Mouse (Mus musculus) forebrain, embryonic 13.5 days (tissue): ENCODE data around the gene Cdk19. TPM values are rescaled to one million over a fixed set of nuclear protein-coding genes. Genes with fewer than 3 reads are reported as not detected.
"Not testable (repeated sequence)": the region's sequence is repeated elsewhere in the genome, so short reads cannot be mapped to it uniquely, and the experiment has no call there.

Source experiments
- ATAC-seq: fragments of 200-750 bp; cut with Nextera tagmentation; 2 replicates; pipeline ENCODE4 v1.8.0; 2017
- H3K27ac ChIP-seq: fragments of 300-500 bp; sonication (generic); 2 replicates; pipeline ENCODE4 v1.5.1; 2015; ENCODE audit warnings: inconsistent platforms, mild to moderate bottlenecking, moderate library complexity
- H3K27me3 ChIP-seq: fragments of 300-500 bp; sonication (generic); 2 replicates; pipeline ENCODE4 v1.6.1; 2015; ENCODE audit warnings: mild to moderate bottlenecking, inconsistent platforms
- H3K36me3 ChIP-seq: fragments of 300-500 bp; sonication (generic); 2 replicates; pipeline ENCODE4 v1.6.1; 2015; ENCODE audit warnings: mild to moderate bottlenecking, inconsistent platforms; ENCODE audit not compliant: poor library complexity, severe bottlenecking
- H3K4me1 ChIP-seq: fragments of 300-500 bp; sonication (generic); 2 replicates; pipeline ENCODE4 v1.6.1; 2015; ENCODE audit warnings: inconsistent platforms
- H3K4me2 ChIP-seq: fragments of 300-500 bp; sonication (generic); 2 replicates; pipeline ENCODE4 v1.6.1; 2015; ENCODE audit warnings: inconsistent platforms, mild to moderate bottlenecking, moderate library complexity
- H3K4me3 ChIP-seq: fragments of 300-500 bp; sonication (generic); 2 replicates; pipeline ENCODE4 v1.5.1; 2015; ENCODE audit warnings: mild to moderate bottlenecking, inconsistent platforms
- H3K9ac ChIP-seq: fragments of 300-500 bp; sonication (generic); 2 replicates; pipeline ENCODE4 v1.6.1; 2015; ENCODE audit warnings: mild to moderate bottlenecking, inconsistent platforms
- H3K9me3 ChIP-seq: fragments of 300-500 bp; sonication (generic); replicated peaks from 2 replicates; pipeline ENCODE4 v1.6.1; 2016; ENCODE audit warnings: inconsistent platforms
- WGBS: fragments of 180-500 bp; shearing (Covaris S2); methylation state at CpG from one replicate; pipeline ENCODE4 v1.1.7; 2015; 5-methylcytosine and 5-hydroxymethylcytosine counted together
- polyA plus RNA-seq: library from polyadenylated mRNA; unstranded; fragments of >200 nt; fragmentation: Nextera tagmentation; extraction: Ambion mirVana; gene quantifications from 2 replicates; pipeline ENCODE4 v1.2.1, GENCODE M21; 2015

Cdk19 gene
- polyA plus RNA-seq, 1 experiment from 2014 or later = 11.2 TPM

- Histone ChIP-seq H3K36me3 (no peaks in the 10 kb centered on the region), H3K4me1 (peaks cover 21% of the 10 kb centered on the region), H3K4me2 (no peak overlapping the region), H3K9ac (no peak overlapping the region), H3K27me3 (no peaks in the 10 kb centered on the region), H3K4me3 (no peak overlapping the region), H3K9me3 (no peaks in the 10 kb centered on the region), H3K27ac (no peak overlapping the region)
- 79% methylated on average over 7 of the region's 7 CpGs for WGBS
- no peak for ATAC-seq
Measured at GRCm38 (mm10) chr10:40416944-40417343, 77.6 kb downstream of the Cdk19 start.

- Histone ChIP-seq H3K9me3 (no peaks in the 10 kb centered on the region), H3K4me1 (peaks cover 21% of the 10 kb centered on the region), H3K9ac (no peak overlapping the region), H3K4me3 (no peak overlapping the region), H3K36me3 (no peaks in the 10 kb centered on the region), H3K27ac (no peak overlapping the region), H3K4me2 (no peak overlapping the region), H3K27me3 (no peaks in the 10 kb centered on the region)
- 86% methylated on average over 4 of the region's 4 CpGs for WGBS
- ATAC-seq = no peak
Measured at GRCm38 (mm10) chr10:40419841-40420240, 80.5 kb downstream of the Cdk19 start.

DNA sequence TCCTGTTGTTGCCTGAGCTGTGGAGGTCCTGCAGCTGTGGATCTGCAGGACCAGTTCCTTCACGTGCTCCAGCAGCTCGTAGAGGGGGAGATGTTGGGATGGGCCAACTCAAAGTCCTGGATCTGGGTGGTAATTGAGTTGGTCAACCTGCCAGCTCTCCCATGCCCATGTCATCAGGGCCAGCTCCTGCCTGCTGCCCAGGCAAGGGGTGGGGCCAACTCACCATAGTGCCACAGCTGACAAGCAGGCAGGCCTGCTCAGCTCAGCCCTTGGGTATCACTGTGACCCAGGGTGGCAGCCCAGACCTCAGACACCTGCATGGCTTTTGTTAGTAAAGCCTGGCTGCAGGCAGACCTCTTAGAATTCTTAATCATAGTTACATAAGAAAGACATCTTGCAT lies 81.3 kb downstream of the Cdk19 start:
- Histone ChIP-seq H3K4me1 (peaks cover 29% of the 10 kb centered on the region), H3K9ac (no peak overlapping the region), H3K4me3 (no peak overlapping the region), H3K27me3 (no peaks in the 10 kb centered on the region), H3K4me2 (no peak overlapping the region), H3K36me3 (no peaks in the 10 kb centered on the region), H3K27ac (no peak overlapping the region), H3K9me3 (no peaks in the 10 kb centered on the region)
- ATAC-seq = no peak
- 76% methylated on average over 2 of the region's 2 CpGs for WGBS

DNA sequence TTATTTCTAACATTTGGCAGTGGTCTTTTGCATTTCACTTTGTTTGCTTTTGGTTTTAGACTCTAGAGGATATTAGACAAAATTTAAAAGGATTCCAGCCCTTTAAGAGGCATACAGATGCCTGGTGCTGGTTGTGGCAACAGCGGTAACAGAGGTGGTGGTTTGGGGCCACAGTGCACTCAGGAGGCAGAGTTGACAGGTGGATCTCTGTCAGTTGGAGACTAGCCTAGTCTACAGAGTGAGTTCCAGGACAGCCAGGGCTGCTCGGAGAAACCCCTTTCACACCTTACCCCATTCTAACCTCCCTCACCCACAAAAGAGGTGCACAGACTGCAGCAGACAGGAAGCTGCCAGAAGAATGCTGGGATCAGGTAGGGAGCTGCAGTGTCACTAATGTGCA lies 82.4 kb downstream of the Cdk19 start:
- 85% methylated on average over 2 of the region's 2 CpGs for WGBS
- Histone ChIP-seq H3K4me2 (no peak overlapping the region), H3K27me3 (no peaks in the 10 kb centered on the region), H3K4me3 (no peak overlapping the region), H3K4me1 (peaks cover 30% of the 10 kb centered on the region), H3K9ac (no peak overlapping the region), H3K36me3 (no peaks in the 10 kb centered on the region), H3K9me3 (no peaks in the 10 kb centered on the region), H3K27ac (no peak overlapping the region)
- ATAC-seq = no peak

DNA sequence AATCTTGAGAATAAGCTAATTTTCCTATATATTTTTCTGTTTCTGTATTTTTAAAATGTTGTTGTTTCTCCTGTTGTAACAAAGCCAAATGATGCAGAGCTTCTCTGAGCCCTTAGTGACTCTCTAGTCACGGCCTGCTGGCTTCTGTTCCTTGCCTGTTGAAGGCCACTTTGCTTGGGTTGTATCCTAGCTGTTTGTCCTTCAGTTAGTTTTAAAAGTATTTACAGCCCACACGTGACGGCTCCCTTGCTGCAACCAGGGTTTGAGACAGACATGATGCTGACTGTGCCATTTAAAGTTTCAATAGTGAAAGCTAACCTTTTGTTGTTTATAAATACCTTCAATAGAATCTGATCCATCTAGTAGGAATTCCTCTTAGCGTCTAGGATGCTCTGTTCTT lies 83.3 kb downstream of the Cdk19 start:
- WGBS = 49% methylated on average over 4 of the region's 4 CpGs
- H3K27ac ChIP-seq = no peak overlapping the region
- ATAC-seq = no peak
- H3K9ac ChIP-seq = no peak overlapping the region
- H3K27me3 ChIP-seq = no peaks in the 10 kb centered on the region
- no peak overlapping the region for H3K4me2 ChIP-seq
- H3K9me3 ChIP-seq = no peaks in the 10 kb centered on the region
- no peaks in the 10 kb centered on the region for H3K36me3 ChIP-seq
- H3K4me3 ChIP-seq = no peak overlapping the region
- peaks cover 22% of the 10 kb centered on the region for H3K4me1 ChIP-seq

- H3K4me3 ChIP-seq, H3K9ac ChIP-seq, H3K4me2 ChIP-seq, H3K27ac ChIP-seq, H3K27me3 ChIP-seq, H3K9me3 ChIP-seq, ATAC-seq, H3K36me3 ChIP-seq: not testable (repeated sequence)
- WGBS = 88% methylated on average over 4 of the region's 4 CpGs
- H3K4me1 ChIP-seq = peaks cover 20% of the 10 kb centered on the region
Measured at GRCm38 (mm10) chr10:40424428-40424827, 85.1 kb downstream of the Cdk19 start.

- no peak overlapping the region for H3K9ac ChIP-seq
- WGBS = 40% methylated on average over 18 of the region's 18 CpGs
- ATAC-seq = no peak
- no peaks in the 10 kb centered on the region for H3K27me3 ChIP-seq
- H3K27ac ChIP-seq = no peak overlapping the region
- H3K36me3 ChIP-seq = no peaks in the 10 kb centered on the region
- H3K4me1 ChIP-seq = peaks cover 19% of the 10 kb centered on the region
- H3K4me2 ChIP-seq = peak overlapping the region; percentile 40
- no peak overlapping the region for H3K4me3 ChIP-seq
- H3K9me3 ChIP-seq = no peaks in the 10 kb centered on the region
Measured at GRCm38 (mm10) chr10:40425243-40426095, 86.1 kb downstream of the Cdk19 start.

DNA sequence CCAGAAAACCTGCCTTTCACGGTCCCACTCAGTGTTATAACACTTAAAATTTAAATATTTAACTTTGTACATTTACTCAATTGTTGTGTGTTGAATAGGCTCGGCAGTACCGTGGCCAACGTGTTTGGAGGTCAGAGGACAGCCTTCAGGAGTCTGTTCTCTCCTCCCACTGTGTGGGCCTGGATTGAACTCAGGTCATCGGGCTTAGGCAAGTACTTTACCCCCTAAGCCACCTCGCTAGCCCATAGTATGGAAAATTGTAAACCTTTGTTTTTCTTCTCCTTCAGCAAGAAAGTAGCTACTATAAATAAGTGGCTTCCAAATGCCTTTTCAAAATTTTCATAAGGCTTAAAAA lies 86.7 kb downstream of the Cdk19 start:
- Histone ChIP-seq H3K9ac (no peak overlapping the region), H3K4me2 (no peak overlapping the region), H3K27me3 (no peaks in the 10 kb centered on the region), H3K4me3 (no peak overlapping the region), H3K27ac (no peak overlapping the region), H3K4me1 (peaks cover 13% of the 10 kb centered on the region), H3K9me3 (no peaks in the 10 kb centered on the region), H3K36me3 (no peaks in the 10 kb centered on the region)
- ATAC-seq = no peak
- WGBS = 60% methylated on average over 6 of the region's 6 CpGs

DNA sequence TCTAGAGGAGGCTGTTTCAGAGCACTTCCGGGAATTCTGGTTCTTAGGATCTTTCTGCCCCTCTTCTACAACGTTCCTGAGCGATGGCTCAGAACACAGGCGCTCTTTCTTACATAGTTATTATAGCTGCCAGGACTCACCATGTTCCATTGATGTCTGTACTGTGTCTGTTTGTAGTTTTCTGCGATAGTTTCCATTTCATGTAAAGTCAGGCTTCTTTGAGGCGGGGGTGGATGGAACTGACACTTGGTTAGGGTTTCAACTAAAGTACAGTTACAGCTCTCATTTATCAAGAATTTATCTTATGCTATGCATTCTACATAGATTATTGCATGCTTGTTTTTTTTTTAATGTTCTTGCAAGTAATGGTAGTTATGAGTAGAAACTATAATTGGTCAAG lies 89.3 kb downstream of the Cdk19 start:
- H3K4me2 ChIP-seq = no peak overlapping the region
- ATAC-seq = no peak
- peaks cover 11% of the 10 kb centered on the region for H3K4me1 ChIP-seq
- H3K27ac ChIP-seq = no peak overlapping the region
- no peaks in the 10 kb centered on the region for H3K9me3 ChIP-seq
- H3K36me3 ChIP-seq = no peaks in the 10 kb centered on the region
- no peak overlapping the region for H3K4me3 ChIP-seq
- H3K9ac ChIP-seq = no peak overlapping the region
- WGBS = 88% methylated on average over 6 of the region's 6 CpGs
- H3K27me3 ChIP-seq = no peaks in the 10 kb centered on the region

GRCm38 (mm10) chr10:40429081-40429480 lies 89.7 kb downstream of the Cdk19 start:
- Histone ChIP-seq H3K36me3 (no peaks in the 10 kb centered on the region), H3K27me3 (no peaks in the 10 kb centered on the region), H3K4me1 (peaks cover 11% of the 10 kb centered on the region), H3K27ac (no peak overlapping the region), H3K4me2 (no peak overlapping the region), H3K9ac (no peak overlapping the region), H3K9me3 (no peaks in the 10 kb centered on the region), H3K4me3 (no peak overlapping the region)
- 52% methylated on average over 2 of the region's 2 CpGs for WGBS
- no peak for ATAC-seq

- H3K4me1 ChIP-seq = peaks cover 8% of the 10 kb centered on the region
- no peak overlapping the region for H3K4me2 ChIP-seq
- WGBS = 95% methylated on average over 4 of the region's 4 CpGs
- no peak for ATAC-seq
- H3K9ac ChIP-seq = no peak overlapping the region
- H3K4me3 ChIP-seq = no peak overlapping the region
- H3K36me3 ChIP-seq = no peaks in the 10 kb centered on the region
- no peaks in the 10 kb centered on the region for H3K27me3 ChIP-seq
- H3K27ac ChIP-seq = no peak overlapping the region
- no peaks in the 10 kb centered on the region for H3K9me3 ChIP-seq
Measured at GRCm38 (mm10) chr10:40430209-40430608, 90.8 kb downstream of the Cdk19 start.

DNA sequence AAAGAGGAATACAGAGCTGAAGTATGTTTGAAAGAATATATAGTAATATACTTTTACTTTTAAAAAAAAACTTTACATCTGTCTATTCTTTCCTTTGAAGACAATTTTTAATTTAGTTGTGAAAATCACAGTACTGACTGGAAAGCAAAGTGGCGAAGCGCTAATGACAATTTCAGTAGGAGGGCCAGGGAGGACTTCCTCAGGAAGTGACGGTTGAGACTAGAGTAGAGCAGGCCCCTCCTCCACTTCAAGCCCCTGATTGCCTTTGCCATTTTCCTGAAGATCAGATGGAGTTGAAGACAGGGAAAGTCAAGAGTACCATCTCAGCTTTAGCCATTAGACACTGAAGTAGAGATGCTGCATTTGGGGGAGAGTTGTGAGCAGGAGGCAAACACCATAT lies 92.6 kb downstream of the Cdk19 start:
- Histone ChIP-seq H3K9ac (no peak overlapping the region), H3K27me3 (no peaks in the 10 kb centered on the region), H3K4me2 (no peak overlapping the region), H3K4me3 (no peak overlapping the region), H3K9me3 (no peaks in the 10 kb centered on the region), H3K4me1 (no peaks in the 10 kb centered on the region), H3K36me3 (no peaks in the 10 kb centered on the region), H3K27ac (no peak overlapping the region)
- ATAC-seq = no peak
- 94% methylated on average over 3 of the region's 3 CpGs for whole genome bisulfite sequencing

DNA sequence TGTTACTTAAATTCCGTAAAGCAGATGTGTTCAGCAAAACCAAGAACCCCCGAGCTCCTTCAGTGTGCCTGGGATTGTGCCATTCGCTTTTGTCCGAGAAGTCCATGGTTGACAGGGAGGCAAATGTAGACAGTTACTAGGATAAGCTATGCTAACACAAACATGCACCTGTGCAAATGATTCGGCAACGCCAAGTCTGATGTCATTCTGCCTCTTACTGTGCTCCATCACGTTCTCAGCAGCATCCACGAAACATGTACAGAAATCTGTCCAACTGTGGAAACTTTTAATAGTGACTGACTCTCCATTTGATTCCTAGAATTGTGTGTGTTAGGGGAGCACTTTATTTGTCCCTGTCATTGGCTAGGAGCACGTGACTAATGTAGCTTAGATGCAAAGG lies 93.0 kb downstream of the Cdk19 start:
- Histone ChIP-seq H3K27ac (no peak overlapping the region), H3K27me3 (no peaks in the 10 kb centered on the region), H3K4me3 (no peak overlapping the region), H3K36me3 (no peaks in the 10 kb centered on the region), H3K9me3 (no peaks in the 10 kb centered on the region), H3K4me2 (no peak overlapping the region), H3K4me1 (no peaks in the 10 kb centered on the region), H3K9ac (no peak overlapping the region)
- no peak for ATAC-seq
- WGBS = 94% methylated on average over 9 of the region's 9 CpGs
